Mouse (Mus musculus) B cell, adult (primary cell): Measurements from ENCODE around the gene Maats1. TPM values are rescaled to one million over a fixed set of nuclear protein-coding genes. Genes with fewer than 3 reads are reported as not detected.

ENCODE experiments used
- total RNA-seq: library from RNA; stranded (reverse); gene quantifications from 4 replicates; pipeline ENCODE4 v1.2.4, GENCODE M21; 2023; ENCODE audit not compliant: inconsistent age

Maats1 gene
- total RNA-seq, result 0.21 to 0.45 TPM in 2 of 4 replicates, not detected in the others

DNA sequence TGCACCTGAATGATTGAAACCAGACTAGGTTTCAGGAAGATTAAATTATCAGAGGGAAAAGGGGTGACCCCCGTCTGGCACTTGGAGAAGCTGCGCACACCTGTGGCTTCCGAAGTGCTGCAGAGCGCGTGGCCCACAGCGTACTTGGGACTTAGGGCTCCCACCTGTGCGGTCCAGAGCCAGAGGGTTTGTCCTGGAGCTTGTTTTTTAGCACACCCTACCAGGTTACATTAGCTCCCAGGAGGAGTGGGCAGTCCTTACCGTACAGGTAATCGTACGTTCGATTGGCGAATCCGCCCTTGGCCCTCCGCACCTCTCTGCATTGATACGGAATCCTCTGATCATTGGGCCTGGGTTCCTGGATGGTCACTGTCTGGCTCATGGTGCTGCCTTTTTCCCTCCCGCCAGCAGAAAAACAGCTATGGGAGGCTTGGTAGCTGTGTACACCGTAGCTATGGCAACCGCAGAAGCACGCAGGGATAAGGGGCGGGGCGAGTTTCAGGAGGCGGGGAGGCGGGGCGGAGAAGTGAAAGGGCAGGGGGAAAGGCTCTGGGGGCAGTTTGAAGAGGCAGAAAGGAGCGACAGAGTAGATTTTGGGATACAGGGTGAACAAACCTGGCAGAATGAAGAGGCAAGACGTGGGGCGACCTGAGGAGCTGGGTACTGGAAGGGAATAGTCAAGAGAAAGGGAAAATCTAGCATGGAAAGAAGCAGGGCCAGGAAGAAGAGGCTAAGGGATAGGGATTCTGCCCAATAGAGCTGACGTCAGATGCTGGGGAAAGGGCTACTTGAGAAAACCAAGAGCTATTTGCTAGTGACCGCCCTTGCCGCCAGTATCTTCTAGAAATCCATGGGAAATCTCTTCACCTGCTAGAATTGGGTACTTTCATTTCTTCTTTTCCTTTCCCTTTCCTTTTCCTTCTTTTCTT, at the start of gene Maats1:
Gene Maats1, minus strand, starts transcription at position 748 of the 929 bp plus-strand sequence.

GRCm38 (mm10) chr16:38361933-38362332, 20.0 kb upstream of the Maats1 start, which contains the start of gene Popdc2:
Gene Popdc2, plus strand, starts transcription at chr16:38362209.

GRCm38 (mm10) chr16:38346529-38347325, 4.8 kb upstream of the Maats1 start, which contains the start of the genes Cox17 and Gm21987:
Gene Cox17, plus strand, starts transcription at chr16:38346991.
Gene Gm21987, plus strand, starts transcription at chr16:38347040.

DNA sequence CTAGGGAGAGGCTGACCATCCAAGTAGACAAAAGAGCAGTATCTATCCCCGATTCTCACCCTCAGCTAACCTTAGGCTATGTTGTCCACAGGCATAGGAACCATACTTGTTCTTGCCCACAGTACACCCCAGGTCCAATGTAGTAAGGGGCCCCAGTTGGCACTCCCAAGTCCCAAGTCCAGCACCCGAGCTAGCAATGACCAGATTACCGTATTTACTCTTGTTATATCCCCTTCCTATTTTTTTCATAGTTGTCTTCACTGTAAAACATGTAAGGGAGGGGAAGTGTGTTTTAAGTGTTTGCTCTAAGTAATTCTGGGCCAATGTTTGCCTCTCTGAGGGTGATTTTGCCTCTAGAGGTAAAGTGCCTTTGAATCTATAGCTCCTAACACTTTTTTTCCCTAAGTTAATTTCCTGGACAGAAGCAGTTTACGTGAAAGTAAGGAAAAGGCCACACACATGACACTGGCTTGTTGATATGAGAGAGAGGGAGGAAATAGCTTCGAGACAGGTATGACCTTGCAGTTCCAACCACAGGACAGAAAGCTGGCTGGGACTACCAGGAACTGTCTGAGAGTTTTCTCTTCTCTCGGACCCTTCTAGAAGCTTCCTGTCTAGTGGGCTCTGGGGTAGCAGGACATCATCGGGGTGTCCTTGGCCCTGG, 47.1 kb downstream of the Maats1 start, which contains the start of gene Nr1i2:
Gene Nr1i2, minus strand, starts transcription at position 140 of the 664 bp plus-strand sequence.

Other genes with a start within 250 kb of the Maats1 start
- gene Nr1i2, start 47.3 kb downstream of the Maats1 start, total RNA-seq, result not detected in 4 replicates
- gene Cox17, start 4.8 kb upstream of the Maats1 start, total RNA-seq, result 63.0 to 99.1 TPM (median 91.4 TPM) in 4 replicates
- not detected in 4 replicates for gene Gm21987, start 4.9 kb upstream of the Maats1 start, total RNA-seq
- 0.60 to 0.69 TPM in 2 of 4 replicates, not detected in the others for gene Popdc2, start 20.1 kb upstream of the Maats1 start, total RNA-seq
- not detected in 4 replicates for gene Pla1a, start 91.0 kb upstream of the Maats1 start, total RNA-seq
- gene Adprh, start 110.6 kb upstream of the Maats1 start, total RNA-seq, result 29.7 to 32.4 TPM (median 30.3 TPM) in 4 replicates
- gene Cd80, start 113.4 kb upstream of the Maats1 start, total RNA-seq, result 1.7 to 2.5 TPM (median 1.9 TPM) in 4 replicates
- 19.3 to 21.1 TPM (median 19.9 TPM) in 4 replicates for gene Timmdc1, start 180.5 kb upstream of the Maats1 start, total RNA-seq
- gene Poglut1, start 208.1 kb upstream of the Maats1 start, total RNA-seq, result 24.1 to 25.6 TPM (median 24.9 TPM) in 4 replicates
- gene Tmem39a, start 216.6 kb upstream of the Maats1 start, total RNA-seq, result 50.3 to 63.0 TPM (median 55.0 TPM) in 4 replicates